Mouse (Mus musculus): ENCODE data around the gene E030018B13Rik. TPM values are rescaled to one million over a fixed set of nuclear protein-coding genes. Genes with fewer than 3 reads are reported as not detected.
A peak's percentile ranks its signal among the peaks of the same experiment; 100 is the strongest.

Gene E030018B13Rik
- polyA plus RNA-seq, 1 experiment from 2014 or later: 0.14 TPM

- DNase-seq: no peak
- H3K9me3 ChIP-seq (ENCODE audit: low read length): no peaks in the 10 kb centered on the region
- H3K36me3 ChIP-seq (replicated peaks; ENCODE audit: insufficient read depth, low read length): no peaks in the 10 kb centered on the region; the same call in 1 of the 2 replicates
- ATAC-seq: no peak
- no peak overlapping the region for H3K4me3 ChIP-seq (ENCODE audit: low read depth, low read length)
- no peak overlapping the region for H3K9ac ChIP-seq (replicated peaks)
- H3K27ac ChIP-seq (ENCODE audit: low read depth): no peak overlapping the region
- no peak overlapping the region for H3K4me2 ChIP-seq (ENCODE audit: low read depth, low read length)
- peaks cover 80% of the 10 kb centered on the region for H3K4me1 ChIP-seq (ENCODE audit: insufficient read depth)
- no peak for TF ChIP-seq CTCF (IDR thresholded peaks at IDR 0.05; ENCODE audit: low read depth)
- TF ChIP-seq EP300 (IDR thresholded peaks at IDR 0.05; ENCODE audit: low read depth): no peak
- no peaks in the 10 kb centered on the region for H3K27me3 ChIP-seq (ENCODE audit: insufficient read depth, low read length)
- WGBS (ENCODE audit: insufficient replicate concordance): 92% methylated on average over 2 of the region's 2 CpGs
Measured at GRCm38 (mm10) chr7:63900411-63900810, 16.2 kb upstream of the E030018B13Rik start.

DNA sequence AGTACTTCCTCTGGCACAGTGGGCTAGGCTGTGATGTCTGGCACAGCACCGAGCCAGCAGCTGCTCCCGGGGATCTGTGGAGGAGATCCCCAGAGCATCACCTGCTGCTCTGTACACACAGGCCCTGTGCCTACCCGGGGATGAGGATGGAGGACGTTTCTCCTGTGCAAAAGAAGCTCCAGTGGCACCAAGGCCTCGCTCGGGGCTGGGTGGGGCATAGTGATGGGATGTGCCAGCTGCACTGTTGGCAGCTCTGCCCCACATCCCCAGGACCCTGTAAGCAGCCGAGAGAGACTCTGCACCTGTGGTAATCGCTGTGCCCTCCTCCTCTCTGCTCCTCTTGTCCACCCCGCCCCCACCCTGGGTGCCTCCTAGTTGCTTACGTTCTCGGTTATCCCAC, 15.3 kb upstream of the E030018B13Rik start:
- no peak overlapping the region for H3K4me2 ChIP-seq (ENCODE audit: low read depth, low read length)
- TF ChIP-seq CTCF (IDR thresholded peaks at IDR 0.05; ENCODE audit: low read depth): no peak
- no peak for TF ChIP-seq EP300 (IDR thresholded peaks at IDR 0.05; ENCODE audit: low read depth)
- ATAC-seq (no peak), DNase-seq (no peak)
- H3K27ac ChIP-seq (ENCODE audit: low read depth): no peak overlapping the region
- 78% methylated on average over 11 of the region's 11 CpGs for WGBS (ENCODE audit: insufficient replicate concordance)
- H3K9ac ChIP-seq (replicated peaks): no peak overlapping the region; the same call in 1 of the 2 replicates
- H3K36me3 ChIP-seq (replicated peaks; ENCODE audit: insufficient read depth, low read length): no peaks in the 10 kb centered on the region; the same call in 1 of the 2 replicates
- H3K4me1 ChIP-seq (ENCODE audit: insufficient read depth): peaks cover 80% of the 10 kb centered on the region
- H3K4me3 ChIP-seq (ENCODE audit: low read depth, low read length): no peak overlapping the region
- H3K27me3 ChIP-seq (ENCODE audit: insufficient read depth, low read length): no peaks in the 10 kb centered on the region
- H3K9me3 ChIP-seq (ENCODE audit: low read length): no peaks in the 10 kb centered on the region

DNA sequence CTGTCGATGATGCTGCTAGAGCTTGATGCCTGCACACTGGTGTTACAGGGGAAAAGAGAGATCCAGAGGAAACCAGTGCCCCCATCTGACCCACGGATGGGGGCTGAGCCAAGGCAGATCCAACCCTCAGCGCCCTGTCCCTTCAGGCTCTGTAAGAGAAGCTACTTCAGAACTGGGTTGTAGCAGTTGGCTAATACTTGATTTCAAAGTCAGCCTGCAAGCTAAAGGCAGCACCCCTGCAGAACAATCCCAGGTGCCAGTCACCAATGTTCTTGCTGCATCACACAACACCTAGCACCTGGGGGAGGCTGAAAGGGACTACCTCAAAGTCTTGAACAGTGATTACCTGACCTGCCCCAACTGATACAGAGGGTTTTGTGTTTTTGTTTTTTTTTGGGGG, 14.7 kb upstream of the E030018B13Rik start:
- no peak overlapping the region for H3K4me3 ChIP-seq (ENCODE audit: low read depth, low read length)
- no peaks in the 10 kb centered on the region for H3K27me3 ChIP-seq (ENCODE audit: insufficient read depth, low read length)
- no peak overlapping the region; the same call in 1 of the 2 replicates for H3K9ac ChIP-seq (replicated peaks)
- no peak for TF ChIP-seq CTCF (IDR thresholded peaks at IDR 0.05; ENCODE audit: low read depth)
- TF ChIP-seq EP300 (IDR thresholded peaks at IDR 0.05; ENCODE audit: low read depth): no peak
- ATAC-seq (no peak), DNase-seq (no peak)
- H3K36me3 ChIP-seq (replicated peaks; ENCODE audit: insufficient read depth, low read length): no peaks in the 10 kb centered on the region; the same call in 1 of the 2 replicates
- H3K9me3 ChIP-seq (ENCODE audit: low read length): no peaks in the 10 kb centered on the region
- no peak overlapping the region for H3K4me2 ChIP-seq (ENCODE audit: low read depth, low read length)
- H3K4me1 ChIP-seq (ENCODE audit: insufficient read depth): peaks cover 78% of the 10 kb centered on the region
- no peak overlapping the region for H3K27ac ChIP-seq (ENCODE audit: low read depth)
- 76% methylated on average over 3 of the region's 3 CpGs for WGBS (ENCODE audit: insufficient replicate concordance)

- 67% methylated on average over 3 of the region's 3 CpGs for WGBS (ENCODE audit: insufficient replicate concordance)
- TF ChIP-seq EP300 (IDR thresholded peaks at IDR 0.05; ENCODE audit: low read depth) (no peak), CTCF (IDR thresholded peaks at IDR 0.05; ENCODE audit: low read depth) (no peak)
- Histone ChIP-seq H3K27me3 (ENCODE audit: insufficient read depth, low read length) (no peaks in the 10 kb centered on the region), H3K27ac (ENCODE audit: low read depth) (peak overlapping the region; percentile 84), H3K36me3 (replicated peaks; ENCODE audit: insufficient read depth, low read length) (peaks cover 3% of the 10 kb centered on the region; the same call in 1 of the 2 replicates), H3K4me2 (ENCODE audit: low read depth, low read length) (no peak overlapping the region), H3K4me3 (ENCODE audit: low read depth, low read length) (no peak overlapping the region), H3K9ac (replicated peaks) (no peak overlapping the region), H3K9me3 (ENCODE audit: low read length) (no peaks in the 10 kb centered on the region), H3K4me1 (ENCODE audit: insufficient read depth) (peaks cover 77% of the 10 kb centered on the region)
- ATAC-seq (no peak), DNase-seq (no peak)
Measured at GRCm38 (mm10) chr7:63902604-63903210, 13.9 kb upstream of the E030018B13Rik start.

- peak; percentile 55; the same call in 1 of the 2 replicates for ATAC-seq
- TF ChIP-seq CTCF (IDR thresholded peaks at IDR 0.05; ENCODE audit: low read depth) (no peak), EP300 (IDR thresholded peaks at IDR 0.05; ENCODE audit: low read depth) (peak; percentile 68)
- no peaks in the 10 kb centered on the region for H3K9me3 ChIP-seq (ENCODE audit: low read length)
- H3K36me3 ChIP-seq (replicated peaks; ENCODE audit: insufficient read depth, low read length): peaks cover 5% of the 10 kb centered on the region; the same call in 1 of the 2 replicates
- no peak overlapping the region for H3K9ac ChIP-seq (replicated peaks)
- H3K4me3 ChIP-seq (ENCODE audit: low read depth, low read length): no peak overlapping the region
- no peaks in the 10 kb centered on the region for H3K27me3 ChIP-seq (ENCODE audit: insufficient read depth, low read length)
- peaks cover 79% of the 10 kb centered on the region for H3K4me1 ChIP-seq (ENCODE audit: insufficient read depth)
- no peak for DNase-seq
- WGBS (ENCODE audit: insufficient replicate concordance): 39% methylated on average over 9 of the region's 9 CpGs
- H3K4me2 ChIP-seq (ENCODE audit: low read depth, low read length): peak overlapping the region; percentile 33; the same call in 1 of the 2 replicates
- H3K27ac ChIP-seq (ENCODE audit: low read depth): peak overlapping the region; percentile 84
Measured at GRCm38 (mm10) chr7:63903635-63904380, 12.8 kb upstream of the E030018B13Rik start.

- DNase-seq (no peak), ATAC-seq (peak; percentile 40)
- peaks cover 5% of the 10 kb centered on the region; the same call in 1 of the 2 replicates for H3K36me3 ChIP-seq (replicated peaks; ENCODE audit: insufficient read depth, low read length)
- peak overlapping the region; percentile 71 for H3K27ac ChIP-seq (ENCODE audit: low read depth)
- H3K4me2 ChIP-seq (ENCODE audit: low read depth, low read length): peak overlapping the region; percentile 47
- H3K4me3 ChIP-seq (ENCODE audit: low read depth, low read length): no peak overlapping the region
- no peaks in the 10 kb centered on the region for H3K27me3 ChIP-seq (ENCODE audit: insufficient read depth, low read length)
- H3K4me1 ChIP-seq (ENCODE audit: insufficient read depth): peaks cover 81% of the 10 kb centered on the region
- WGBS (ENCODE audit: insufficient replicate concordance): 51% methylated on average over 2 of the region's 2 CpGs
- H3K9ac ChIP-seq (replicated peaks): 0 out of 2 replicates have a peak overlapping the region, but pooled peaks have one; percentile 35
- no peaks in the 10 kb centered on the region for H3K9me3 ChIP-seq (ENCODE audit: low read length)
- TF ChIP-seq EP300 (IDR thresholded peaks at IDR 0.05; ENCODE audit: low read depth) (peak; percentile 23; the same call in 1 of the 2 replicates), CTCF (IDR thresholded peaks at IDR 0.05; ENCODE audit: low read depth) (no peak)
Measured at GRCm38 (mm10) chr7:63905190-63905589, 11.5 kb upstream of the E030018B13Rik start.

Data from liver, postnatal 0 days (tissue).